Mouse (Mus musculus): ENCODE measurements around the gene Hoxd11. TPM values are rescaled to one million over a fixed set of nuclear protein-coding genes. Genes with fewer than 3 reads are reported as not detected.

Gene Hoxd11
- total RNA-seq, 4 experiments from 2014 or later, result not detected

DNA sequence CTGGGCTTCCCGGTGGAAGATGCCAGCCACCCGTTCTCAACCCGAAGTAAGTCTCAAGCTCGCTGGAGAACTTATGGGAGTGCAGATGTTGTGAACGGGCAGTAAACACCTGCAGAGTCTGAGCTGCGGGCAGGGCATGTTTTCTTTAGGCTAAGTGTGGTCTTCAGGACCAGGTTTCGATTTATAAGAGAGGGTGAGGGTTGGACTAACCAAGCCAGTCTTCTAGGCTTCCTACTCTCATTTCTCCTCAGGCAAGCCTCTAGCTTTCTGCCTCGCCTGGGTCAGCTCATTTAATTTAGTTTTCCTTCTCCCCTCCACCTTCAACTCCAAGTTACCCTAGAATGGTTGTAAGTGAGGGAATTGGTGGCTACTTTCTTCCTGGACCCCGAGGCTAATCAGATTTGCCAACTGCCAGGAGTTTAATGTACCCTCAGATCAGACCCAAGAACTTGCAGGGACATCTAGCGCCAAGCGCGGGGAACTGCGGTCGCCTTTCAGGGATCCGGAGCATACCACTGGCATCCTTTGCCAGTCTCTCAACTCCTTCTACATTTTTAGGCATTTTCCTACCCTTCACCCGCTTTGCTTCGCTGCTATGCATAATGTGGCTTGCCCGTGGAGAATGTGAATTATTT is 15.9 kb upstream of the Hoxd11 start:
- no peak for DNase-seq (ENCODE audit: low spot score in 2 of 2)

- DNase-seq (ENCODE audit: low spot score in 2 of 2), result no peak
Measured at GRCm38 (mm10) chr2:74666411-74666810, 12.9 kb upstream of the Hoxd11 start.

GRCm38 (mm10) chr2:74667191-74667841 is 12.0 kb upstream of the Hoxd11 start:
- no peak for DNase-seq (ENCODE audit: low spot score in 2 of 2)

- DNase-seq (ENCODE audit: low spot score in 2 of 2), result no peak
Measured at GRCm38 (mm10) chr2:74667842-74668357, 11.5 kb upstream of the Hoxd11 start, which contains the start of gene Hoxd13. Gene Hoxd13 (plus strand): TSS chr2:74668310.

- DNase-seq (ENCODE audit: low spot score in 2 of 2), result no peak
Measured at GRCm38 (mm10) chr2:74668370-74669229, 10.8 kb upstream of the Hoxd11 start.

DNA sequence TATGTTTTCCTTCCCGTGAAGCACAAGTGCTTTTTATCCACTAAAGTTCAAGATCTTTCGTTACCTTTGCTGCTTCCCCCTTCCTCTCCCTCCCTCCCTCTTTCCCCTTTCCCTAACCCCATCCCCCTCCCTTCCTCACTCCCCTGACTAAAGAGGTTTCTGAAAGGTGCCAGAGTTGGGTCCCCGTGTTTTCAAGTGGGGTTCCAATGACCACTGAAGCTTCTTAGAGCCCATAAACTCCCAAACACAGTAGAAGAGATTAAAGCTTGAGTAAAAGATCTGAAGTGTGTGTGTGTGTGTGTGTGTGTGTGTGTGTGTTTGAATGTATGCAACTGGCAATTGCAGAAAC is 10.2 kb upstream of the Hoxd11 start:
- DNase-seq (ENCODE audit: low spot score in 2 of 2), result no peak

- DNase-seq (ENCODE audit: low spot score in 2 of 2), result no peak
Measured at GRCm38 (mm10) chr2:74669650-74670235, 9.6 kb upstream of the Hoxd11 start.

DNA sequence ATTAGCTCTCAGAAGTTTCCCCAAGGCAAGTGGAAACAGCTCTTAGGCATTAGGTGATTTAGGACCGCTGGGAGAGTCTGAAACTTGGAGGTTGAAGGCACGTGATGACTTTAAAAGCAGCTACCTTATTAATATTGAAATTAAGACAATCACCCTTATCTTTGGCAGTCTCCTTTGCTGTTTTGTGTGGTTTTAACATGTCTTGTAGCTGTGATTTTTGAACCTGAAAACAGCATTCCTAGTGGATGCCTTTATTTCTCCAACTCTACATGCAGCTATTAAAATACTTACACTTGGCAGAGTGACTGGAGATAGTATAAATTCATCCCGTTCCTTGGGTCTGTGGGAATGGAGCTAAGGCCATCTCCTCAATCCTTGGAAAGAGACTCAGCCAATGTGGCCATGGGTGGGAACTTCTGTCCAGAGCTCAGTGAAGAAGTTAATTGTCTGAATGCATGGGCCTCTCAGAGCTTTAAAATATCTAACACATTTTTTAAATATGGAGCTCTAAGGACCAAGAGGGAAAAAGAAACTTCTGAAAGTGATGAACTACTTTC is 8.6 kb upstream of the Hoxd11 start:
- no peak for DNase-seq (ENCODE audit: low spot score in 2 of 2)

GRCm38 (mm10) chr2:74671847-74672246 is 7.5 kb upstream of the Hoxd11 start:
- DNase-seq (ENCODE audit: low spot score in 2 of 2), result no peak

- no peak for DNase-seq (ENCODE audit: low spot score in 2 of 2)
Measured at GRCm38 (mm10) chr2:74672481-74673362, 6.6 kb upstream of the Hoxd11 start.

GRCm38 (mm10) chr2:74673835-74674425 is 5.4 kb upstream of the Hoxd11 start:
- DNase-seq (ENCODE audit: low spot score in 2 of 2), result no peak

DNA sequence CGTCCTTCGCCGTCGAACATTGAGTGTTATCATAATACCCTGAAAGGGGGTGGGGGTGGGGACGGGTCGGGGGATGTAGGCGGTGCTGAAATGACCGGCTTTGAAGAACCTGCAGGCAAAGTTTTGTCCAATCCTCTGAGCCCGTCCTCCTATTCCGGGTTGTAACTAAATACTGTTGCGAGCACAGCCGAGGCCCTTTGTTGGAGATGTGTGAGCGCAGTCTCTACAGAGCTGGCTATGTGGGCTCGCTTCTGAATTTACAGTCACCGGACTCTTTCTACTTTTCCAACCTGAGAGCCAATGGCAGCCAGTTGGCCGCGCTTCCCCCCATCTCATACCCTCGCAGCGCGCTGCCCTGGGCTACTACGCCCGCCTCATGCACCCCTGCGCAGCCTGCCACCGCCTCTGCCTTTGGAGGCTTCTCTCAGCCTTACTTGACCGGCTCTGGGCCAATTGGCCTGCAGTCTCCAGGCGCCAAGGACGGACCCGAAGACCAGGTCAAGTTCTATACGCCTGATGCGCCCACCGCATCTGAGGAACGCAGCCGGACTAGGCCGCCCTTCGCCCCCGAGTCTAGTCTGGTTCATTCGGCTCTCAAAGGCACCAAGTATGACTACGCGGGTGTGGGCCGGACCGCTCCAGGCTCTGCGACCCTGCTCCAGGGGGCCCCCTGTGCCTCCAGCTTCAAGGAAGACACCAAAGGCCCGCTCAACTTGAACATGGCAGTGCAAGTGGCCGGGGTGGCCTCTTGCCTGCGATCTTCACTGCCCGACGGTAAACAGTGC is 4.3 kb upstream of the Hoxd11 start, which contains the start of gene Hoxd12:
Gene Hoxd12 (plus strand): TSS at position 133 of the 785 bp plus-strand sequence.
- no peak for DNase-seq (ENCODE audit: low spot score in 2 of 2)

DNA sequence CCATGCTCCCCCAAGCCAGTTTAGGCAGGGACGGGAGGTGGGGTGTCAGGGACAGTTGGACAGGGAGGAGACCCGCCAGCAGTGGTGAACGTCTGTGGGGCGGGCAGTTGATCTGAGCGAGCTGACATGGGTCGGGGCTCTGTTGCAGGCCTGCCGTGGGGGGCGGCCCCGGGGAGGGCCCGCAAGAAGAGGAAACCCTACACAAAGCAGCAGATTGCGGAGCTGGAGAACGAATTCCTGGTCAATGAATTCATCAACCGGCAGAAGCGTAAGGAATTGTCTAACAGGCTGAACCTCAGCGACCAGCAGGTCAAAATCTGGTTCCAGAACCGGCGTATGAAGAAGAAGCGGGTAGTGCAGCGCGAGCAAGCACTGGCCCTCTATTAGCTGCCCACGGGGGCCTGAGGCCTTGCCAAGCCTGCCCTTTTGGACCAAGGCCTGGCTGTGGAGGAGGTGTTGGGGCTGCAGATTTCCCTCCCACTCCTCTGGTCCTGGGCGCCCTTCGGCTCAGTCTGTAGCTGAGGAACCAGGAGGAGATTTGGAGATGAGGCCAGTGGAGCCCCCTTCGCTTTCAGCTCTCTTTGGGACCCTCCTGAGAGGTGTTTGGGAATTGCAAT is 3.6 kb upstream of the Hoxd11 start:
- DNase-seq (ENCODE audit: low spot score in 2 of 2), result no peak

DNA sequence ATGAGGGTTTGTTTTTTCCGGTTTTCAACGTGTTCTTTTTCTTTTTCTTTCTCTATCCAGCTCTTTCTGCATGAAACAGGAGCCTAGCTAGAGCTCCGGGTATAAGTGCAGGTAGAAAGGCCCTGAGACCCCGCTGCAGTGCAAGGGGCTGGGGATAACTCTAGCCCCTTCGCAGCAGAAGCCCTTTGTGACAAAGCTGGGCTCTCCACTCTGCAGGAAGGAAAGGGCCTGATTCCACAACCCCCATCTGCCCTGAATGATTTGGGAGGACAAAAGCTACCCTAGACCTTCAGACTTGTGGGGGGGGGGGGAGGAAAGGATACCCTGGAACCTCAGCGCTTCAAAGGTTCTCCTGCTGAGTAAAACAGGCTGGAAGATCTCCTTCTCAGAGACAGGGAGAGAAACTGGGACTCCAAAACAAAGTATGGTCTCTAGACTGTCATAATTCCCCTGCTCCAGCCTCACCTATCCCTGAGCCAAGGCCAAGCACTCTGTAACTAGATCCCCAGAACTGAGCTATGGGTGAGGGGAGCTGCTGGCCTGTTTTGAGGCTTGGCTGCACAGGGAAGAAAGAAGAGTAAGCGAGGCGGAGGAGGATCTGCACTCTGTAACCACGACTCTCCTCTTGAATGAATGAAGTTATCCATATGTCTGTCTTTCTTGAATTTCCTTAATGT is 2.8 kb upstream of the Hoxd11 start:
- no peak for DNase-seq (ENCODE audit: low spot score in 2 of 2)

- no peak for DNase-seq (ENCODE audit: low spot score in 2 of 2)
Measured at GRCm38 (mm10) chr2:74677106-74677505, 2.3 kb upstream of the Hoxd11 start.

- no peak for DNase-seq (ENCODE audit: low spot score in 2 of 2)
Measured at GRCm38 (mm10) chr2:74679596-74679971, 227 bp downstream of the Hoxd11 start.

DNA sequence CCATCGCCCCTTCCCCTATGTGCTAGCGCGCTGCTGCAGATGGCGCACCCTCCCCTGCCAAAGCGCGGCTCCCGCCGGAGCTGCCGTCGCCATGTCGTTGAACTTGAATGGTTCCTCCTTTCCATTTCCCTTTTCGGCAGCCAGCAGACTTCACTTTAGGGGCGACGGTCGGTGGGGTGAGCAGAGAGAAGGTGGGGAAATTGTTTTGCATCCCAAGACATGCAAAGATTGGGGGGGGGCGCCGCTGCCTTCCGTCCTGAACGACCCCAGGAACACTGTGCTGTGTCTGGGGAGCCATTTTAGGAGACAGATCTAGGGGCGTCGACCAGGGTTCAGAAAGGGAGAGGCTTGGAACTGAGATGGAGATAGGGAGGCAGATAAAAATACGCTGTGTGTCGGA is 623 bp downstream of the Hoxd11 start:
- DNase-seq (ENCODE audit: low spot score in 2 of 2), result no peak
